Mouse (Mus musculus): Measurements from ENCODE around the gene Cnn3.

Cnn3 gene

GRCm38 (mm10) chr3:121418850-121419435 is 7.4 kb upstream of the Cnn3 start:
- no peak for DNase-seq

DNA sequence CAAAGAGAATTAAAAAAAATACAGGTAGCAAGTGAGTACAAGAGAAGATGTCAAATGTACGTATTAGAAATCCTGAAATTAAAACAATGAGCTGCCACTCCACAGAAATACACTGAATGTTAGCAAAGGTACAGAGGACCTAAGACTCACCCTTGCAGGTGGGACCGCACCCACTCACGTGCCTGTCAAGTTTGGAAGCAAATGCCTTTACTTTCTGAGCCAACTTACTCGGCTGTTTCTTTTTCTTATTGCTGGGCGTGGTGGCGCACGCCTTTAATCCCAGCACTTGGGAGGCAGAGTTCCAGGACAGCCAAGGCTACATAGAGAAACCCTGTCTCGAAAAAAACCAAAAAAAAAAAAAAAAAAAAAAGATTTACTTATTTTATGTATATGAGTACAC is 3.9 kb upstream of the Cnn3 start:
- DNase-seq: no peak

GRCm38 (mm10) chr3:121426621-121427519 is 573 bp downstream of the Cnn3 start:
- peak; percentile 91 for DNase-seq

GRCm38 (mm10) chr3:121427520-121427908 is 1.2 kb downstream of the Cnn3 start:
- DNase-seq: peak; percentile 85

- no peak for DNase-seq
Observed at GRCm38 (mm10) chr3:121428230-121428629, 1.9 kb downstream of the Cnn3 start.

- no peak for DNase-seq
Observed at GRCm38 (mm10) chr3:121428696-121429259, 2.5 kb downstream of the Cnn3 start.

DNA sequence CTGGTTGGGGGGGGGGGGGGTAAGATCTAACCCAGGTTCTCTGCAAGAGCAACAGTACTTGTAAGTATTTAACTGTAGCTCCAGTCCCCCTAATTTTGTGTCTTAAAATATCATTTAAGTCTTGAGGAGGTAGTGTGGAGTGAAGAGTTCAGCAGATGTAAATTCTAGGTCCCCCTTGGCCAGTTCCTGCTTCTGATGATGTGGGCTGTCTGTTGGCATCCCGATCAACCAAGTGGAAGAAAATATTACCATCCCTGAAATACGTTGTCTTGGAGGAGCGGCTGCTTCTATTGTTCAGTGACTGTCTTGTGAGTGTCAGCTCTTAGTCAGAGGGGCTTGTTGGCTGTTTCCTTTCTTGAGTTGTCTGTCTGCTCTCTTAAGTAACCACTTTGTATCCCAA is 3.2 kb downstream of the Cnn3 start:
- DNase-seq: no peak

GRCm38 (mm10) chr3:121430289-121430936 is 4.1 kb downstream of the Cnn3 start:
- no peak for DNase-seq

GRCm38 (mm10) chr3:121433359-121433758 is 7.1 kb downstream of the Cnn3 start:
- DNase-seq: no peak

GRCm38 (mm10) chr3:121433968-121434533 is 7.8 kb downstream of the Cnn3 start:
- DNase-seq: no peak

- DNase-seq: no peak
Observed at GRCm38 (mm10) chr3:121435296-121435695, 9.0 kb downstream of the Cnn3 start.

DNA sequence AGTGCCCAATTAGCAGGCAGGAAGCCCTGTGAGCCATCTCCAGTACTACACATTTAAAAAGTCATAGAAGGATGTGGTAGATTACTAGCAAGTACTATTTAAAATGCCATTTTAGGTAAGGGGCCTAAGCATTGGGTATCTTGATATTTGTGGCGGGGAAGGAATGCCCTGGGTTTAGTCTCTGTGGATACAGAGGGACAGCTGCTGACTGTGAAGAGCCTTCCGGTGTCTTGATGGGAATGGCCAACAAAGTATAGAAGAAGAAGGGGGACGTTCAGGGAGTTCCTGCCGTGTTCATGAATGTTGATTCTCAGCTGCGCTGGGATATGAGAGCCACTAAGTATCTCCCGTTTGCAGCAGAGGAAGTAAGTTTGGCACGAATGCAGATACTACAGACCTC is 10.8 kb downstream of the Cnn3 start:
- no peak for DNase-seq

GRCm38 (mm10) chr3:121437996-121438395 is 11.7 kb downstream of the Cnn3 start:
- DNase-seq: no peak

DNA sequence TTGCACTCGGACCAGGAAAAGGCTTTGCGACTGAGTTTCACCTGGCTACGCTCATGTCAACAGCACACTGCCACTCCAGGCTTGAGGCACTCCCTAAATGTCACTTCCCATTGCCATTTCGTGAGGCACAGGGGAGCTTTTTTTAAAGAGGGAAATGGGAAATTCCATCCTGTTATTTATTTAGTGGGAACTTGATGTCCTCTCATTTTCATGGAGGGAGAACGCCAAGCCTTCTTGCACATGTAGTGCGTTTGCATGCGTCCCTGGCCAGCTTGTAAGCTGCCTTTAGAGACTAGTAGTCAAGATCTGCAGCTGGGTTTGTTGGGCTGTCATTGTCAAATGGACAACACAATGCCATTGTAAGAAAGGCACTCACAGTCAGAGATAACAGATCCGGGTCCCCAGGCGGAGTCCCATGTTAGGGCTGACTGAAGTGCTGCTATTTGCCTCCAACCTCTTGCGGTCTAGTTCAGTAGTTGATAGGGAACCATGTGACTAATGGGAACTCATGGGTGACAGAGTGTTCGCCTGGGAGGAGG is 13.4 kb downstream of the Cnn3 start:
- no peak for DNase-seq

GRCm38 (mm10) chr3:121441504-121441903 is 15.2 kb downstream of the Cnn3 start:
- DNase-seq: no peak

- DNase-seq: no peak
Observed at GRCm38 (mm10) chr3:121442288-121442687, 16.0 kb downstream of the Cnn3 start.

- DNase-seq: no peak
Observed at GRCm38 (mm10) chr3:121443861-121444271, 17.6 kb downstream of the Cnn3 start.

GRCm38 (mm10) chr3:121444414-121444813 is 18.1 kb downstream of the Cnn3 start:
- no peak for DNase-seq

DNA sequence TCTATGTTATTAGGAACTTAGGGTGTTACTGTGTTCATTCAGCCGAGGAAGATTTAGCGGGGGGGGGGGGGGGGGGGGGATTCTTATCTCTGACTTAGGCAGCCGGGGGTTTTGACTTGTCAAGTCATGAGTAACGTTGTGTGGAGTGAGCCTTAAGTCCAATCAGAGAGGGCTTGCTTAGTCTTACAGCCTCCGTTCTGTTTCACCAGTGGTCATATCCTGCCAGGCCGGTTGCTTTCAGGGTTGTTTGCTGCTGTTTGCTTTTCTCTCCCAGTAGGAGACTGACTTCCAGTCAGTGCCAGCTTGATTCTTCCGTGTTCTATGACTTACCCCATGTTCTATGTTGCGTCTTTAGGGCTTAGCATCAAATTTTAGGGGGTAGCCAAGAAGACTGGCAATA is 20.2 kb downstream of the Cnn3 start:
- no peak for DNase-seq

- DNase-seq: no peak
Observed at GRCm38 (mm10) chr3:121448029-121448468, 21.8 kb downstream of the Cnn3 start.

DNA sequence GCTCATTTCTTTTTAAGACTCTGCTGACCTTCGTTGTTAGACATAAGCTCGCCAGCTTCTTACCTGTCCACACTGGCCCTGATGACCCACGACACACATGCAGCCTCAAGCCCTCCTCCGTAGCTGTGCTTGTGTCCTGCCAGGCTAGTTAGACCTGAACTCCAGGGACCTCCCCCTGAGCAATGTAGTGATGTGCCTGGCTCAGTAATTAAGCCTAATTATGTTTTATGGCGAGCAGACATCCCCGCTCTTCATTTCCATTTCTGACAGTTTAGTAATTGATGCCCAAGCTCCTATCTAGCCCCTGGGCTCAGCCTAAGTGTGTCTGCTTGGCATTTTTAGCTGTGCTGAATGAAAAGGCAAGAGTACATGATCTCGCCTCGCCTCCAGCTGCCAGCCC is 22.3 kb downstream of the Cnn3 start:
- DNase-seq: no peak

DNA sequence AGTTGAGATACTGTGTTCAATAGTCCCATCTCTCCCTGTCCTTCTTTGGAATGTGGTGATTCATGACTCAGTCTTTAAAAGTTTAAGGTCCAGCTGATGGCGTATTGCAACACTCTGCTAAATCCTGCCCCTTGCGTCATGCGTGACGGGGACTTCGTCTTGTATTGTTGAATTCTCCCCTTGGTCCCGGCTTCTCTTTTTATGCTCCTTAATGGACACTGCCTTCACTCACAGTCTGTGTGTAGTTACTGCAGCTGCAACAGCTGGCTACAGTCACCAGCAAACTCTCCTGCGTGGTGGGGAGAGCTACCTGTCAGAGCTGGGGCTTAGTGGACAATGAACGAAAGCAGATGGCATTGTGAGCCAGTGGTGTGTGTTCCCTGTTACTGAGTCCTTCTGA is 23.2 kb downstream of the Cnn3 start:
- peak; percentile 59 for DNase-seq

DNA sequence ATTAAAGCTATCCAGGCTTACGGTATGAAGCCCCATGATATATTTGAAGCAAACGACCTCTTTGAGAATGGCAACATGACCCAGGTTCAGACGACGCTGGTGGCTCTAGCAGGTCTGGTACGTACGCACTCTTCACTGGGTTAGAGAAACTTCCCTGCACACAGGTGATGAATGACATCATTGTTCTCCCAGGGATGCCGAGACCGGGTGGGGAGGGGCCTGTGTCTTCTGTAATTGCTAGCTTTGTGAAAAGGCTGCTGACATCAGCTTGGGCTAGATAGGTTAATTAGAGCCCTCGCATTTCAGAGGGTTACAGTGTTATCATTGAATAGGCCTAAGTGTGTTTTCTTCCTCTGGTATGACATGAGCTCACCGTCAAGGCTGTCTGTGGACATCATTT is 25.1 kb downstream of the Cnn3 start:
- no peak for DNase-seq

Data from kidney, postnatal 10 days (tissue).